Mouse (Mus musculus) stomach, embryonic 16.5 days (tissue): ENCODE measurements around the gene Ceacam19. TPM values are rescaled to one million over a fixed set of nuclear protein-coding genes. Genes with fewer than 3 reads are reported as not detected.

Experiments
- ATAC-seq: fragments of 200-750 bp; cut with Nextera tagmentation; 2 replicates; pipeline ENCODE4 v1.8.0; 2017; ENCODE audit warnings: moderate number of reproducible peaks, moderate TSS enrichment; ENCODE audit not compliant: insufficient read depth, low FRiP score
- H3K27ac ChIP-seq: fragments of 300-500 bp; sonication (generic); 2 replicates; pipeline ENCODE4 v1.5.1; 2014; ENCODE audit warnings: low read length
- H3K27me3 ChIP-seq: fragments of 300-500 bp; sonication (generic); 2 replicates; pipeline ENCODE4 v1.6.1; 2014; ENCODE audit warnings: low read length, control low read depth, mixed read lengths; ENCODE audit not compliant: control insufficient read depth, insufficient read depth
- H3K36me3 ChIP-seq: fragments of 300-500 bp; sonication (generic); 2 replicates; pipeline ENCODE4 v1.6.1; 2014; ENCODE audit warnings: low read length; ENCODE audit not compliant: control insufficient read depth, insufficient read depth
- H3K4me1 ChIP-seq: fragments of 300-500 bp; sonication (generic); 2 replicates; pipeline ENCODE4 v1.6.1; 2014; ENCODE audit warnings: low read length, control low read depth, mixed read lengths; ENCODE audit not compliant: control insufficient read depth, insufficient read depth
- H3K4me2 ChIP-seq: fragments of 300-500 bp; sonication (generic); 2 replicates; pipeline ENCODE4 v1.6.1; 2014; ENCODE audit warnings: low read depth, low read length, mixed read lengths
- H3K4me3 ChIP-seq: fragments of 300-500 bp; sonication (generic); replicated peaks from 2 replicates; pipeline ENCODE4 v1.5.1; 2014; ENCODE audit warnings: mild to moderate bottlenecking, low read length
- H3K9ac ChIP-seq: fragments of 300-500 bp; sonication (generic); 2 replicates; pipeline ENCODE4 v1.6.1; 2014; ENCODE audit warnings: low read length
- H3K9me3 ChIP-seq: fragments of 300-500 bp; sonication (generic); replicated peaks from 2 replicates; pipeline ENCODE4 v1.6.1; 2016; ENCODE audit warnings: low read length, control low read depth; ENCODE audit not compliant: control insufficient read depth
- WGBS: fragments of 180-500 bp; shearing (Covaris S2); extraction: QIAGEN DNeasy Blood & Tissue Kit; methylation state at CpG from one replicate; pipeline ENCODE4 v1.1.7; 2014; 5-methylcytosine and 5-hydroxymethylcytosine counted together
- polyA plus RNA-seq: library from polyadenylated mRNA; unstranded; fragments of >200 nt; fragmentation: Nextera tagmentation; extraction: Ambion mirVana; gene quantifications from 2 replicates; pipeline ENCODE4 v1.2.1, GENCODE M21; 2015

The Ceacam19 gene
- polyA plus RNA-seq, 1 experiment from 2014 or later, result 3.2 TPM

DNA sequence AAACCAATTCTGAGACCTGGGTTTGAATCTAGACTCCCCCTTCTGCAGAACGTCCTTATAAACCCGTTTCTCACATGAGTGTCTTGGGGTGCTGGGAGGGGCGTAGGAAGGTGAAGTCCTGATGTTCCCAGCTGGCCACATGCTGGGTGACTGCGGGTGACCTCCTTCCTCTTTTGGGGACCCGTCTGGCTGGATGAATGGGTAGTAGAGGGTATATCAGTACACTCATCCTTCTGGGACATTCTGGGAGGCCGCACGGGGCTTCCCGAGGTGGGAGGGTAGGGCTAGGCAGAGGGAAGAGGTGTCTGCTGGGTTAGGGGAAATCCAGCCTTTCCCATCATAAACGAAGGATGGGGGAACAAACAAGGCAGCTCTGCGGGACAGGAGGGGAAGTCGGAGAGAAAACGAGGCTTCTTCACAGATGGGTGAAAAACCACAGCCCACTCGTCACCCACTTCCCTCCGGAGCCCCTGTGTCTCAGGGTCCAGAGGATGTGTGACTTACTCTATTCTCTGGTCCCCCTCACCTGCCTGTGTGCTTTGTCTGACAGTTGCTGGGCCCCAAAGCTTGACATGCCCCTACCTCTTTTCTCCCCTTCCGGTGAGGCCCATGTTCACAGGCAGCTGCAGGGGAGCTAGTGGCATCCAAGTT lies 43.1 kb downstream of the Ceacam19 start:
- WGBS, result 64% methylated on average over 15 of the region's 15 CpGs
- Histone ChIP-seq H3K9me3 (no peaks in the 10 kb centered on the region), H3K27me3 (no peaks in the 10 kb centered on the region; the same call in none of the 2 replicates), H3K4me1 (peaks cover 10% of the 10 kb centered on the region; the same call in 1 of the 2 replicates), H3K9ac (no peak overlapping the region), H3K36me3 (no peaks in the 10 kb centered on the region), H3K4me3 (no peak overlapping the region), H3K4me2 (no peak overlapping the region), H3K27ac (no peak overlapping the region)
- no peak for ATAC-seq

DNA sequence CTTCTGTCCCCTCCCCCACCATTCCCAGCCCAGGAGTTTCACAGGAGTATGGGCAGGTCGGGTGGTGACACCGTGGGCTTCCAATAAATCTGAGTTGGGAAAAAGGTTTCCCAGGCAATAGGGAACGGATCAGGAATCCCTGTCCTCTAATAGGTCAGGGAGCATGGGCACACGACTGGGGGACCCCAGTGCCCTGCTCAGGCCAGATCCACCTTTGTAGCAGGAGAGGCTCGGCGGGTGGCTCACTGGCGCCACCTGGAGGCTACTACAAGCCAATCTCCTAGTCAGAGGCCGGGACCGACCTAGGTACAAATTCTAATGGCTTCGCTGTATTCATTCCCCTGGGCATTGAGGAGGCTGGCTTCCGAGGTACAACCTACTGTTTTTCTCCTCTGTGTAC lies 44.2 kb downstream of the Ceacam19 start:
- H3K27me3 ChIP-seq, result no peaks in the 10 kb centered on the region; the same call in none of the 2 replicates
- ATAC-seq, result peak; percentile 57
- WGBS, result 6% methylated on average over 11 of the region's 11 CpGs
- no peak overlapping the region for H3K4me3 ChIP-seq
- H3K9me3 ChIP-seq, result no peaks in the 10 kb centered on the region
- peaks cover 10% of the 10 kb centered on the region; the same call in 1 of the 2 replicates for H3K4me1 ChIP-seq
- H3K36me3 ChIP-seq, result no peaks in the 10 kb centered on the region
- H3K4me2 ChIP-seq, result no peak overlapping the region
- 0 out of 2 replicates have a peak overlapping the region, but pooled peaks have one; percentile 46 for H3K9ac ChIP-seq
- H3K27ac ChIP-seq, result no peak overlapping the region

DNA sequence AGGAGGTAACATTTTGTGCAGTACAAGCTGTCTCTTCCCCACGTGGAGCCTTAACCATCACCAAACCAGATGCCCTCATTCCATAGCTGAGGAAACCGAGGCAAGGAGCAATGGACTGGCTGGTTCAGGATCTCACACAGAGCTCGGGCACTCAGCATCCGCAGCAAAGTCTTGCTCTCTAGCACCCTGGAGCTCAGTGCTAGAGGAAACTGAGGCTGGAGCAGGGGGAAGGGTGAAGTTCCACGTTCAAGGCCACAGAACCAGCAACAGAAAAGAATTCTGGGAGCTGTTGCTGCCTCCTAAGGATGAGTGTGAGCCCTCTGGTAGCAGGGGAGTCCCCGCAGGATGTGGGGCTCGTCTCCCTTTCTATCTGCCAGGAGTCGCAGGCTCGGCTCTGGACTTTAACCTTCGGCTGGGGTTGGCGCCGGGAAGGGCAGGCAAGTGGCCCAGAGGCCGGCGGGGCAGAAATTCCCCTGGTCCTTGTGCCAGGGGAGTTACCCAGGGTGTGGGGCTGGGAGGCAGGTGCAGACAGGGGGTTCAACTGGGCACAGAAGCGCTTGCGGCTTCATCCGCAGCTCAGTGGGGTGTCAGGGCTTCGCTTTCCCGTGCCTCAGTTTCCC lies 44.8 kb downstream of the Ceacam19 start:
- H3K27ac ChIP-seq, result no peak overlapping the region
- no peak for ATAC-seq
- no peaks in the 10 kb centered on the region for H3K9me3 ChIP-seq
- no peaks in the 10 kb centered on the region for H3K36me3 ChIP-seq
- no peak overlapping the region for H3K4me2 ChIP-seq
- no peak overlapping the region for H3K4me3 ChIP-seq
- peaks cover 10% of the 10 kb centered on the region; the same call in 1 of the 2 replicates for H3K4me1 ChIP-seq
- WGBS, result 34% methylated on average over 19 of the region's 19 CpGs
- no peaks in the 10 kb centered on the region; the same call in none of the 2 replicates for H3K27me3 ChIP-seq
- H3K9ac ChIP-seq, result peak overlapping the region; percentile 46; the same call in 1 of the 2 replicates

DNA sequence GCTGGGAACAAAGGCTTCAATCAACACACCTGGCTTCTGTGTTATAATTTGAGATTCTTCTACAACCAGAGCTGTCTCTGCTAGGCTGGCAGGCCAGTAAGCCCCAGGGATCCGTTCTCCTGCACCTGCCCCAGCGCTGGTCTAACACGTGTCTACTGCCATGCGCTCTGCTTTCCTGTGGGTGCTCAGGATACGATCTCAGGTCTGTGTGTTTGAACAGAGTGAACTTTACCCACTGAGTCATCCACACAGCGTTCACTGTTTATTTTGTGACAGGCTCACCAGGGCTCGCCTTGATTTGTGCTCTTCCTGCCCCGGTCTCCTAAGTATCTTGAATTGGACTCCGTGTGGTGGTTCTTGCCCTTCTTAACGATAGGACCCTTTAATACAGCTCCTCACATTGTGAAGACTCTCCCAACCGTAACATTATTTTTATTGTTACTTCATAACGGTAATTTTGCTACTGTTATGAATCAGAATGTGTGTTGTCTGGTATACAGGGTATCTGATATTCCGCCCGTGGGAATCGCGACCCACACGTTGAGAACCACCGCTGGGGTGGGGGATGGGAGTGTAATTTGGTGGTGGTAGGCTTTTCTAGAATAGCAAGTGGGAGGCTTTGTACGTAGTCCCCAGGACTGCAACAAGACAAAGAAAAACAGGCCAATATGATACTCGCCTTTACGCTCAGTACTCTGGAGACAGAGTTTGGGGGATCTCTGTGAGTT lies 45.9 kb downstream of the Ceacam19 start:
- Histone ChIP-seq H3K9ac (no peak overlapping the region), H3K27me3 (no peaks in the 10 kb centered on the region; the same call in none of the 2 replicates), H3K36me3 (no peaks in the 10 kb centered on the region), H3K4me2 (no peak overlapping the region), H3K4me3 (no peak overlapping the region), H3K9me3 (no peaks in the 10 kb centered on the region), H3K27ac (peak overlapping the region; percentile 72), H3K4me1 (peaks cover 3% of the 10 kb centered on the region; the same call in 1 of the 2 replicates)
- 60% methylated on average over 21 of the region's 21 CpGs for WGBS
- peak; percentile 91 for ATAC-seq

DNA sequence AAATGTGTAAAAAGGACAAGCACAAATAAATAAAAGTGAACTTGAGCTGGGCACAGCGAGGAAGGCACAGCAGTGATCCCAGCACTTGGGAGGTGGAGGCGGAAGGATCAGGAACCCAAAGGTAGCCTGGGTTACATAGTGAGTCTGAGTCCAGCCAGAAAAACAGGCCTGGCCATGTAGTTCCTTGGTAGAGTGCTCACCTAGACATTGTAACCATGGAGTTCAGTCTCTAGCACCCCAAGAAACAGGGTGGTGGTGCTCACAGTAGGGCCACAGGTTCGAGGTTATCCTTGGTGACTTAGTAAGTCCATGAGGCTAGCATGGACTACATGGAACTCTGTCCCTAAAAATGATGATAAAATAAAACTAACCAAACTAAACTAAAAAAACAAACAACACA lies 46.8 kb downstream of the Ceacam19 start:
- Histone ChIP-seq H3K4me2 (no peak overlapping the region), H3K27ac (peak overlapping the region; percentile 72), H3K27me3 (no peaks in the 10 kb centered on the region; the same call in none of the 2 replicates), H3K4me1 (peaks cover 3% of the 10 kb centered on the region; the same call in 1 of the 2 replicates), H3K4me3 (no peak overlapping the region), H3K9ac (0 out of 2 replicates have a peak overlapping the region, but pooled peaks have one; percentile 2), H3K36me3 (no peaks in the 10 kb centered on the region), H3K9me3 (no peaks in the 10 kb centered on the region)
- no peak for ATAC-seq
- WGBS, result 73% methylated on average over 3 of the region's 3 CpGs

DNA sequence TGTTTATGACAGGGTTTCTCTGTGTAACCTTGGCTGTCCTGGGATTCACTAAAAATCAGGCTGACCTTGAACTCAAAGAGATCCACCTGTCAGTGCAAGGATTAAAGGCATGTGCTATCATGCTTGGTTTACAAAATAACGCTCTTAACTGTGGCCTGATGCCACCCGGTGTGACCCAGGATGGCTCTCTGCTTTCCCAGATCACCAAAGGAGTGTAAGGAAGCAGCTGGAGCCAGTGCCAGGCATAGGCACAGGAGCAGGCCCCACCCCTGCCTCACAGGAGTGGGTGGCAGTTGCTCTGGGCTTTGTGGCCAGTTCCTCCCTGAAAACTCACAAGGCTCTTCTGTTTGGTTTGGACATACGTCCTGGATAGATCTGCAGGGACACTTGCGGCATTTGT lies 47.4 kb downstream of the Ceacam19 start:
- H3K9ac ChIP-seq, result 0 out of 2 replicates have a peak overlapping the region, but pooled peaks have one; percentile 2
- peaks cover 3% of the 10 kb centered on the region; the same call in 1 of the 2 replicates for H3K4me1 ChIP-seq
- H3K36me3 ChIP-seq, result no peaks in the 10 kb centered on the region
- H3K4me3 ChIP-seq, result no peak overlapping the region
- ATAC-seq, result no peak
- H3K27me3 ChIP-seq, result no peaks in the 10 kb centered on the region; the same call in none of the 2 replicates
- peak overlapping the region; percentile 56 for H3K27ac ChIP-seq
- 69% methylated on average over 4 of the region's 4 CpGs for WGBS
- H3K9me3 ChIP-seq, result no peaks in the 10 kb centered on the region
- H3K4me2 ChIP-seq, result no peak overlapping the region

DNA sequence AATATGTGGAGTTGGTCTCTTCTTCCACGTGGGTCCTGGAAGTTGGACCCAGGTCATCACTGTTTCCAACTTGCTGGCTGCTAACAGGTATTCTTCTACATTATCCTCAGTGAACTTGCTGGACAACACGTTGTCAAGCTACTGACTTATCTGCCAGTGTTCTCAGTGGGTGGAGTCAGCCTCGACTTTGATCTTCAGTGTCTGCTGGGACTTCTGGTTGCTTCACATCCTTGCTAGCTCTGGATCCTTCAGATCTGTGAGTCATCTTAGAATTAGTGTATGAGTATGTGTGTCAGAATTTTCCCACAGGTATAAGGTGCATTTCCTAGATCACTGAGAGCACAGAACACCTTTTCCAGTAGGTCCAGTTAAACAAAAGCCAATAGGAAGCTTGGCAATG lies 50.9 kb downstream of the Ceacam19 start:
- no peak for ATAC-seq
- no peak overlapping the region for H3K27ac ChIP-seq
- H3K9me3 ChIP-seq, result no peaks in the 10 kb centered on the region
- WGBS, result 55% methylated on average over 3 of the region's 3 CpGs
- no peaks in the 10 kb centered on the region for H3K36me3 ChIP-seq
- H3K27me3 ChIP-seq, result no peaks in the 10 kb centered on the region
- no peak overlapping the region for H3K4me3 ChIP-seq
- no peak overlapping the region for H3K4me2 ChIP-seq
- no peak overlapping the region for H3K9ac ChIP-seq
- H3K4me1 ChIP-seq, result 0 out of 2 replicates have a peak, but pooled peaks cover 4% of the 10 kb centered on the region

DNA sequence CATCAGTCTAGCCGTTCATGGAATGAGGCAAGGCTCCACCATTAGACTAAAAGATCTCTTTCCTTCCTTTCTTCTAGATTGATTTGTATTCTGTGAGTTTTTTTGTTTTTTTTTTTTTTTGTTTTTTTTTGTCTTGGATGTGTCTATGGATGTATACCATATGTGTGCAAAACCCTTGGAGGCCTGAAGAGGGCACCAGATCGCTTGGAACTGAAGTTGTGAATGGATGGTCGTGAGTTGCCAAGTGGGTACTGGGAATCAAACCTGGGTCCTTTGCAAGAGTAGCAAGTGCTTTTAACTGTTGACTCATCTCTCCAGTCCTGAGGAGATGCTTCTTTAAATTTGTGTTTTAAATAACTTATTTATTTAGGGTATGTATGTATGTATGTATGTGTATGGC lies 53.7 kb downstream of the Ceacam19 start:
- no peaks in the 10 kb centered on the region for H3K9me3 ChIP-seq
- H3K4me2 ChIP-seq, result no peak overlapping the region
- no peak for ATAC-seq
- no peak overlapping the region for H3K27ac ChIP-seq
- no peaks in the 10 kb centered on the region for H3K36me3 ChIP-seq
- no peaks in the 10 kb centered on the region for H3K27me3 ChIP-seq
- no peak overlapping the region for H3K9ac ChIP-seq
- no peak overlapping the region for H3K4me3 ChIP-seq
- peaks cover 21% of the 10 kb centered on the region for H3K4me1 ChIP-seq
- WGBS, result 67% methylated on average over 3 of the region's 3 CpGs

DNA sequence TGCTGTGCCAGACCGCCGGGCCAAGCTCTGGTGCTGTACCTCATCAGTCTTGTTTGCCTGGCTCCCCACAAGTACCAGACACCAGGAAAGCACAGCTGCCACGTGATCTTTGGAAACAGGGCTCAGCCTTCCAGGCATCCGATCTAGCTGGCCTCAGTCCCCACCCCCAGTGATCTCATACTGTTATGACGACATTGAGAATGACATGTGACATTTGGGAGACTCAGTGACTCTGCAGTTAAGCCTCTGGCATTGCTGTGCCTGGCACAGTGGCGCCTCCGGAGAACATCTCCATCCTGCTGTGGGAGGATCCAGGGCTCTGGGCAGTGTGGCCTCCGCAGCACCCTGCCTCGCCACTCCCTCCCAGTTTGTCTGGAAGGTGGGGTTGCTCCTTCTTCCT lies 55.9 kb downstream of the Ceacam19 start:
- no peaks in the 10 kb centered on the region for H3K27me3 ChIP-seq
- peak; percentile 35 for ATAC-seq
- no peaks in the 10 kb centered on the region for H3K9me3 ChIP-seq
- no peak overlapping the region for H3K4me3 ChIP-seq
- H3K4me2 ChIP-seq, result no peak overlapping the region
- WGBS, result 40% methylated on average over 9 of the region's 9 CpGs
- no peak overlapping the region for H3K9ac ChIP-seq
- H3K27ac ChIP-seq, result peak overlapping the region; percentile 68; the same call in 1 of the 2 replicates
- no peaks in the 10 kb centered on the region for H3K36me3 ChIP-seq
- H3K4me1 ChIP-seq, result peaks cover 24% of the 10 kb centered on the region
